Mouse (Mus musculus): ENCODE measurements around the gene Pam. TPM values are rescaled to one million over a fixed set of nuclear protein-coding genes. Genes with fewer than 3 reads are reported as not detected.

Gene Pam
- polyA plus RNA-seq (2012; rRNA removed), result 66.2 and 139 TPM in 2 replicates

GRCm38 (mm10) chr1:98095246-98095990 lies at the start of gene Pam:
Pam (minus strand) TSS chr1:98095646.

DNA sequence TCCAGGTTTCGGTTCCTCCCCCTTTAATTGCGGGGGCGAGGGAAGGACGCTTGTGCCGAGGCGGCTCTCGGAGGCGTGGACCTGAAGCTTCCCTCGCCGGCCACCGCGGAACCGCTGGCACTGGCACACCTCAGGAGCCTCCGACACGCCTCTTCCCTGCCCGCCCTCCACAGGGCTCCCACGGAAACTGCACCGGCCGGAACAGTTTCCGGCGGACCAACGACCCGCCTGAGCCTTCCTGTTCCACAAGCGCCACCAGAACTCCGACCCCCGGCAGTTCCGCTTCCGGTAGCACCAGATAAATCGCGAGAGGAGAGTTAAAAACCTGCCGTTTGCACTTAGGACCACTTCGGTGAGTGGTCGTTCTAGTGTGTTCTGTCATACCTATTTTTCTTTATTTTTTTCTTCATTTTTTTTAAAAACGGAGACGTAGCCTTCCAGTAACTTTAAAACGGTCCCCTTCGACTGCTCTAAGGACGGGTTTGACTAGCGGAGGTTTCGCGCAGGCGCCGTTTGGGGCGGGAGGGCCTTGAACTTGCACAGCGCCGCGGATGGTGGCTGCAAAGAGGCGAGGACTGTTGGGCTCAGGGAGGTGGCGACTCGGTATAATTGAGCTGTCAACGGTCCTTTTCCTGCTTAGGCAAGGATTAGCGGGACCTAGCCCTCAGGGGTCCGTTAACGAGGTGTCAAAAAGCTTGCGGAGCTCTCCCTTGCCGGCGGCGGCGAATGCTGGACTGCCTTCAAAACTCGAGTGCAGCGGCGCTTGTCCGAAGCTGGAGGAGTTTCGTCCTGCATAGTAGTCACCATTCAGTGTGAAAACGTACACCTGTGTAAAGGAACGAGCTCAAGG lies 325.3 kb downstream of the Pam start, which contains the start of the genes Gin1 and Ppip5k2:
Gene Gin1, plus strand, starts transcription at position 269 of the 850 bp plus-strand sequence.
Gene Ppip5k2, minus strand, starts transcription at position 508 of the 850 bp plus-strand sequence.

All from stomach, adult 2 months (tissue).